ENCODE assay signal across 9 mouse cellular contexts in genomic region chr2:75002562-75002961, GRCm38 (mm10).
DNase-seq lines count a peak whose midpoint lies in the region; ATAC-seq lines count a peak whose summit lies in the region.
"Had no signal": no experiment of that assay in that cellular context is flagged by ENCODE, and none has a peak within 500 bp of the region (broad histone marks: within the 10 kb centered on the region; RNA-seq: fewer than 3 reads in every experiment).

No protein-coding gene starts in this region.

- H3K9ac ChIP-seq in forebrain, embryonic 13.5 days, result no peak overlapping the region; the same call in 1 of the 2 replicates
- no peak overlapping the region for H3K9ac ChIP-seq in midbrain, embryonic 14.5 days (replicated peaks; ENCODE audit: low read length)
- no peak overlapping the region for H3K9ac ChIP-seq in midbrain, embryonic 11.5 days (ENCODE audit: low read length)

- H3K9me3 ChIP-seq in forebrain, embryonic 13.5 days (replicated peaks), result no peaks in the 10 kb centered on the region
- no peaks in the 10 kb centered on the region for H3K9me3 ChIP-seq in forebrain, embryonic 10.5 days
- H3K9me3 ChIP-seq in midbrain, embryonic 14.5 days (ENCODE audit: control insufficient read depth, low read length), result no peaks in the 10 kb centered on the region
- no peaks in the 10 kb centered on the region for H3K9me3 ChIP-seq in midbrain, embryonic 11.5 days (ENCODE audit: control insufficient read depth, low read length)

- WGBS in forebrain, embryonic 13.5 days, result 46% methylated on average over 12 of the region's 12 CpGs
- WGBS in forebrain, embryonic 10.5 days, result 87% methylated on average over 12 of the region's 12 CpGs
- 58% methylated on average over 12 of the region's 12 CpGs for WGBS in midbrain, embryonic 14.5 days
- 78% methylated on average over 12 of the region's 12 CpGs for WGBS in midbrain, embryonic 11.5 days

- peak overlapping the region; percentile 46 for H3K4me2 ChIP-seq in forebrain, embryonic 13.5 days
- peak overlapping the region; percentile 33 for H3K4me2 ChIP-seq in midbrain, embryonic 14.5 days (ENCODE audit: low read length)
- no peak overlapping the region for H3K4me2 ChIP-seq in midbrain, embryonic 11.5 days

- H3K27me3 ChIP-seq in forebrain, embryonic 13.5 days, result no peaks in the 10 kb centered on the region; the same call in 1 of the 2 replicates
- 0 out of 2 replicates have a peak, but pooled peaks cover 3% of the 10 kb centered on the region for H3K27me3 ChIP-seq in forebrain, embryonic 10.5 days (ENCODE audit: poor library complexity, severe bottlenecking)
- H3K27me3 ChIP-seq in midbrain, embryonic 14.5 days (ENCODE audit: control insufficient read depth, insufficient read depth, low read length), result no peaks in the 10 kb centered on the region
- H3K27me3 ChIP-seq in midbrain, embryonic 11.5 days (ENCODE audit: control insufficient read depth, insufficient read depth, low read length), result no peaks in the 10 kb centered on the region

- no peak for DNase-seq in forebrain, embryonic 10.5 days (ENCODE audit: extremely low spot score, low spot score)
- DNase-seq in midbrain, embryonic 14.5 days, result peak; percentile 35
- no peak for DNase-seq in midbrain, embryonic 11.5 days (ENCODE audit: low spot score, missing footprints)
- DNase-seq in heart, postnatal 4 days, result peak; percentile 45
- DNase-seq in ovary, postnatal 14 days (ENCODE audit: low spot score), result peak; percentile 13
- no peak for DNase-seq in B cell, adult 2 months
- DNase-seq: kidney, adult 9 months had no signal

- H3K4me3 ChIP-seq in forebrain, embryonic 13.5 days, result peak overlapping the region; percentile 3; the same call in 1 of the 2 replicates
- no peak overlapping the region for H3K4me3 ChIP-seq in forebrain, embryonic 10.5 days
- no peak overlapping the region for H3K4me3 ChIP-seq in midbrain, embryonic 14.5 days (replicated peaks; ENCODE audit: low read depth, low read length)
- H3K4me3 ChIP-seq in midbrain, embryonic 11.5 days (ENCODE audit: low read depth, low read length), result no peak overlapping the region

- no peak overlapping the region for H3K27ac ChIP-seq in forebrain, embryonic 13.5 days
- no peak overlapping the region for H3K27ac ChIP-seq in forebrain, embryonic 10.5 days
- no peak overlapping the region for H3K27ac ChIP-seq in midbrain, embryonic 14.5 days (replicated peaks; ENCODE audit: low read depth, low read length)
- no peak overlapping the region for H3K27ac ChIP-seq in midbrain, embryonic 11.5 days (ENCODE audit: low read depth, low read length)

- H3K36me3 ChIP-seq in forebrain, embryonic 13.5 days (ENCODE audit: poor library complexity, severe bottlenecking), result no peaks in the 10 kb centered on the region
- no peaks in the 10 kb centered on the region for H3K36me3 ChIP-seq in forebrain, embryonic 10.5 days (replicated peaks)
- no peaks in the 10 kb centered on the region for H3K36me3 ChIP-seq in midbrain, embryonic 14.5 days (ENCODE audit: control insufficient read depth, insufficient read depth, low read length)
- no peaks in the 10 kb centered on the region for H3K36me3 ChIP-seq in midbrain, embryonic 11.5 days (ENCODE audit: control insufficient read depth, insufficient read depth, low read length)

- ATAC-seq in forebrain, embryonic 13.5 days, result no peak
- ATAC-seq in midbrain, embryonic 14.5 days (ENCODE audit: low FRiP score, low TSS enrichment), result no peak
- ATAC-seq in midbrain, embryonic 11.5 days (ENCODE audit: low FRiP score), result no peak
- ATAC-seq in activated CD4-positive, CD25-positive, alpha-beta regulatory T cell, adult 4 months, result no peak

- H3K4me1 ChIP-seq in forebrain, embryonic 13.5 days, result peaks cover 10% of the 10 kb centered on the region
- H3K4me1 ChIP-seq in forebrain, embryonic 10.5 days, result peaks cover 11% of the 10 kb centered on the region
- no peaks in the 10 kb centered on the region for H3K4me1 ChIP-seq in midbrain, embryonic 14.5 days (ENCODE audit: control insufficient read depth, insufficient read depth, low read length)
- H3K4me1 ChIP-seq in midbrain, embryonic 11.5 days (ENCODE audit: control insufficient read depth, insufficient read depth, low read length), result no peaks in the 10 kb centered on the region

Comparison
In these comparisons a context has a peak if more than half of its experiments do, and no peak if none do; other contexts are left out.
1. DNase-seq: peak in midbrain, embryonic 14.5 days (single experiment), heart, postnatal 4 days (single experiment) and ovary, postnatal 14 days (single experiment); none in forebrain, embryonic 10.5 days (single experiment), midbrain, embryonic 11.5 days (single experiment) and B cell, adult 2 months (0 of 2).